Mouse (Mus musculus) MEL (cell line): ENCODE measurements around the gene Med17. TPM values are rescaled to one million over a fixed set of nuclear protein-coding genes. Genes with fewer than 3 reads are reported as not detected.

Experiments used
- DNase-seq: peaks from one replicate; pipeline ENCODE4 v3.0.0; 2011; ENCODE audit warnings: low read depth, low spot score
- H3K27ac ChIP-seq: 2 replicates; pipeline ENCODE4 v1.5.1; 2012; ENCODE audit warnings: low read depth, mild to moderate bottlenecking, control low read depth, low read length, moderate library complexity; ENCODE audit not compliant: control insufficient read depth
- H3K27me3 ChIP-seq, 2 experiments: fragments of 150-350 bp in 1 of 2; sonication (generic) in 1 of 2; 2 replicates each; pipeline ENCODE4 v1.6.1; 2012; ENCODE audit warnings: low read length in 2 of 2, mild to moderate bottlenecking in 2 of 2, improper control_type of control experiment in 1 of 2, moderate library complexity in 1 of 2; ENCODE audit not compliant: insufficient read depth in 2 of 2, control insufficient read depth in 1 of 2
- H3K36me3 ChIP-seq, 2 experiments: 2 replicates each; pipeline ENCODE4 v1.6.1; 2012 to 2014; ENCODE audit warnings: low read length in 2 of 2, improper control_type of control experiment in 1 of 2, inconsistent platforms in 1 of 2, mild to moderate bottlenecking in 1 of 2; ENCODE audit not compliant: insufficient read depth in 2 of 2, control insufficient read depth in 1 of 2
- H3K4me1 ChIP-seq, 2 experiments: fragments of 150-350 bp in 1 of 2; sonication (generic) in 1 of 2; 2 replicates each; pipeline ENCODE4 v1.6.1; 2012; ENCODE audit warnings: low read length in 2 of 2, improper control_type of control experiment in 1 of 2, mild to moderate bottlenecking in 1 of 2; ENCODE audit not compliant: insufficient read depth in 2 of 2, control insufficient read depth in 1 of 2
- H3K4me3 ChIP-seq, 2 experiments: fragments of 150-350 bp in 1 of 2; sonication (generic) in 1 of 2; 2 replicates each; pipeline ENCODE4 v1.5.1; 2012; ENCODE audit warnings: low read depth in 2 of 2, low read length in 2 of 2, mild to moderate bottlenecking in 2 of 2, moderate library complexity in 2 of 2, control low read depth in 1 of 2, improper control_type of control experiment in 1 of 2; ENCODE audit not compliant: control insufficient read depth in 1 of 2, insufficient read depth in 1 of 2
- H3K79me2 ChIP-seq: 2 replicates; pipeline ENCODE4 v1.6.1; 2012; ENCODE audit warnings: mild to moderate bottlenecking, low read length, moderate library complexity; ENCODE audit not compliant: control insufficient read depth, poor library complexity, insufficient read depth
- H3K9ac ChIP-seq: 2 replicates; pipeline ENCODE4 v1.6.1; 2012; ENCODE audit warnings: low read depth, mild to moderate bottlenecking, control low read depth, low read length, moderate library complexity; ENCODE audit not compliant: control insufficient read depth, poor library complexity, severe bottlenecking
- H3K9me3 ChIP-seq: fragments of 150-350 bp; sonication (generic); replicated peaks from 2 replicates; pipeline ENCODE4 v1.6.1; 2012; ENCODE audit warnings: mild to moderate bottlenecking, low read length, improper control_type of control experiment, moderate library complexity; ENCODE audit not compliant: insufficient read depth
- CHD2 ChIP-seq: IDR thresholded peaks from 2 replicates; pipeline ENCODE4 v1.6.1; 2011; ENCODE audit warnings: low read length, improper control_type of control experiment
- CTCF ChIP-seq, 3 experiments: IDR thresholded peaks in 2 of 3; conservative IDR thresholded peaks in 1 of 3; 2 replicates each; pipeline ENCODE4 v1.5.1; 2011 to 2012; ENCODE audit warnings: low read length in 3 of 3, low read depth in 2 of 3, mild to moderate bottlenecking in 2 of 3, improper control_type of control experiment in 1 of 3, inconsistent platforms in 1 of 3, mixed read lengths in 1 of 3, moderate library complexity in 1 of 3; ENCODE audit not compliant: control insufficient read depth in 1 of 3, insufficient read depth in 1 of 3, poor library complexity in 1 of 3, severe bottlenecking in 1 of 3
- ELF1 ChIP-seq: IDR thresholded peaks from 2 replicates; pipeline ENCODE4 v1.6.1; 2014; ENCODE audit warnings: low read depth, mild to moderate bottlenecking, inconsistent platforms, low read length, improper control_type of control experiment, moderate library complexity
- EP300 ChIP-seq, 2 experiments: IDR thresholded peaks; 2 replicates each; pipeline ENCODE4 v1.6.1; 2011; ENCODE audit warnings: improper control_type of control experiment in 2 of 2, low read length in 2 of 2, low read depth in 1 of 2, mild to moderate bottlenecking in 1 of 2
- GABPA ChIP-seq: IDR thresholded peaks from 2 replicates; pipeline ENCODE4 v1.6.1; 2012; ENCODE audit warnings: low read depth, mild to moderate bottlenecking, inconsistent platforms, low read length, improper control_type of control experiment, moderate library complexity
- JUND ChIP-seq: IDR thresholded peaks from 2 replicates; pipeline ENCODE4 v1.6.1; 2011; ENCODE audit warnings: low read depth, mild to moderate bottlenecking, improper control_type of control experiment, low read length
- KAT2A ChIP-seq: conservative IDR thresholded peaks from 2 replicates; pipeline ENCODE4 v1.6.1; 2012; ENCODE audit warnings: low read depth, low read length, improper control_type of control experiment, inconsistent platforms
- MYC ChIP-seq: IDR thresholded peaks from 2 replicates; pipeline ENCODE4 v1.6.1; 2011; ENCODE audit warnings: low read depth, mild to moderate bottlenecking, low read length, improper control_type of control experiment, moderate library complexity
- NELFE ChIP-seq: IDR thresholded peaks from 2 replicates; pipeline ENCODE4 v1.6.1; 2011; ENCODE audit warnings: low read depth, low read length, improper control_type of control experiment
- NRF1 ChIP-seq: IDR thresholded peaks from 2 replicates; pipeline ENCODE4 v1.6.1; 2014; ENCODE audit warnings: low read depth, mild to moderate bottlenecking, inconsistent platforms, low read length, improper control_type of control experiment, moderate library complexity; ENCODE audit not compliant: poor library complexity, insufficient read depth, severe bottlenecking
- POLR2A ChIP-seq, 2 experiments: IDR thresholded peaks; 2 replicates each; pipeline ENCODE4 v1.6.1; 2011 to 2012; ENCODE audit warnings: low read length in 2 of 2, mild to moderate bottlenecking in 2 of 2, control low read depth in 1 of 2, improper control_type of control experiment in 1 of 2, low read depth in 1 of 2, moderate library complexity in 1 of 2; ENCODE audit not compliant: control insufficient read depth in 1 of 2, insufficient read depth in 1 of 2, poor library complexity in 1 of 2
- POLR2AphosphoS5 ChIP-seq: IDR thresholded peaks from 2 replicates; pipeline ENCODE4 v1.6.1; 2012; ENCODE audit warnings: low read depth, borderline replicate concordance, mild to moderate bottlenecking, inconsistent platforms, low read length, moderate library complexity, mixed read lengths
- RAD21 ChIP-seq: IDR thresholded peaks from 2 replicates; pipeline ENCODE4 v1.6.1; 2011; ENCODE audit warnings: mild to moderate bottlenecking, low read depth, low read length, improper control_type of control experiment
- TAL1 ChIP-seq: IDR thresholded peaks from 2 replicates; pipeline ENCODE4 v1.6.1; 2012; ENCODE audit warnings: mild to moderate bottlenecking, inconsistent platforms, low read length, moderate library complexity, mixed read lengths
- TCF12 ChIP-seq: IDR thresholded peaks from 2 replicates; pipeline ENCODE4 v1.6.1; 2014; ENCODE audit warnings: low read depth, mild to moderate bottlenecking, inconsistent platforms, low read length, improper control_type of control experiment, moderate library complexity
- USF2 ChIP-seq, 2 experiments: IDR thresholded peaks; 2 replicates each; pipeline ENCODE4 v1.6.1; 2011 to 2012; ENCODE audit warnings: improper control_type of control experiment in 2 of 2, low read length in 2 of 2, borderline replicate concordance in 1 of 2, inconsistent platforms in 1 of 2, low read depth in 1 of 2, mild to moderate bottlenecking in 1 of 2; ENCODE audit not compliant: insufficient read depth in 1 of 2
- ZC3H11A ChIP-seq: IDR thresholded peaks from 2 replicates; pipeline ENCODE4 v1.6.1; 2012; ENCODE audit warnings: low read depth, mild to moderate bottlenecking, inconsistent platforms, low read length, improper control_type of control experiment
- ZNF384 ChIP-seq: IDR thresholded peaks from 2 replicates; pipeline ENCODE4 v1.6.1; 2012; ENCODE audit warnings: low read depth, mild to moderate bottlenecking, inconsistent platforms, low read length, improper control_type of control experiment
- polyA plus RNA-seq, 2 experiments: library from polyadenylated mRNA; stranded (reverse) in 1 of 2; unstranded in 1 of 2; fragments of >175 nt in 1 of 2; fragments of >200 nt in 1 of 2; gene quantifications; 2 replicates each; pipeline versions ENCODE4 v1.2.1 to v1.2.4; 2012; ENCODE audit warnings: low replicate concordance in 2 of 2, low read depth in 1 of 2; ENCODE audit not compliant: insufficient read length in 2 of 2, insufficient read depth in 1 of 2, missing spikeins in 1 of 2
- total RNA-seq: library from RNA; depleted of rRNA; stranded (reverse); fragments of 300-350 nt; gene quantifications from 2 replicates; pipeline ENCODE4 v1.2.3, GENCODE M21; 2012

Med17 gene
- total and polyA plus RNA-seq, 3 experiments: 175 to 478 (median 185) TPM

DNA sequence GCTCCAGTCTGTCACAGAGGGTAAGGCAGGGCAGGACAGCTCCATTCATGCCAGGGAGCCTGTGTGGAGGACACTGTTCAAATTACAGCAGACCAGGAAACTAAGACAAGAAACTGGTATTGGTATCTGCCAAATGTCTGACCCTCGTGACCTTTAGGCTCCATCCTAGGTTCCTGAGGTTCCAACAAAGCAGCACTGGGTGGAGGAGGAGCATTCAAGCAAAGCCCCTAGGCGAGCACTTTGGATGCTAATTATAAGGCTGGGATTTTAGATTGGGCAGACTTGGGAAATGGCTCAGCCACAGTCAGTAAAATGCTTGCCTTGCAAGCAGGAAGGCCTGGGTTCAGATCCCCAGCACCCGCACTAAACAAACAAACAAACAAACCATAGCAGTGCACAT, 43.7 kb downstream of the Med17 start:
- peaks cover 13% of the 10 kb centered on the region for H3K79me2 ChIP-seq
- H3K4me3 ChIP-seq: no peak overlapping the region
- H3K27ac ChIP-seq: no peak overlapping the region
- no peak for TF ChIP-seq EP300 (IDR thresholded peaks at IDR 0.05; ENCODE audit: low read depth in 1 of 2, low read length in 2 of 2)
- no peak for TF ChIP-seq ZC3H11A
- TF ChIP-seq KAT2A: no peak
- no peak for TF ChIP-seq CTCF (IDR thresholded peaks at IDR 0.05 in 2 of 3, conservative IDR thresholded peaks at IDR 0.05 in 1 of 3; ENCODE audit: control insufficient read depth in 1 of 3, insufficient read depth in 1 of 3, low read depth in 2 of 3, low read length in 3 of 3, poor library complexity in 1 of 3, severe bottlenecking in 1 of 3)
- TF ChIP-seq GABPA: no peak
- no peak for TF ChIP-seq MYC
- TF ChIP-seq TCF12: no peak
- TF ChIP-seq TAL1: no peak
- no peak for TF ChIP-seq NELFE
- no peak for TF ChIP-seq USF2 (IDR thresholded peaks at IDR 0.05; ENCODE audit: borderline replicate concordance in 1 of 2, insufficient read depth in 1 of 2, low read depth in 1 of 2, low read length in 2 of 2)
- no peak for TF ChIP-seq ELF1
- TF ChIP-seq POLR2A (IDR thresholded peaks at IDR 0.05; ENCODE audit: control insufficient read depth in 1 of 2, insufficient read depth in 1 of 2, low read depth in 1 of 2, low read length in 2 of 2, poor library complexity in 1 of 2): no peak
- TF ChIP-seq CHD2: no peak
- H3K9me3 ChIP-seq: no peaks in the 10 kb centered on the region
- DNase-seq: no peak
- peaks cover 0 to 1% of the 10 kb centered on the region in 2 experiments; a peak in 1 of 4 replicates for H3K27me3 ChIP-seq
- H3K36me3 ChIP-seq: peaks cover 0 to 14% of the 10 kb centered on the region in 2 experiments; a peak in 2 of 4 replicates
- no peak overlapping the region for H3K9ac ChIP-seq
- peaks cover 15 to 19% of the 10 kb centered on the region in 2 experiments for H3K4me1 ChIP-seq

DNA sequence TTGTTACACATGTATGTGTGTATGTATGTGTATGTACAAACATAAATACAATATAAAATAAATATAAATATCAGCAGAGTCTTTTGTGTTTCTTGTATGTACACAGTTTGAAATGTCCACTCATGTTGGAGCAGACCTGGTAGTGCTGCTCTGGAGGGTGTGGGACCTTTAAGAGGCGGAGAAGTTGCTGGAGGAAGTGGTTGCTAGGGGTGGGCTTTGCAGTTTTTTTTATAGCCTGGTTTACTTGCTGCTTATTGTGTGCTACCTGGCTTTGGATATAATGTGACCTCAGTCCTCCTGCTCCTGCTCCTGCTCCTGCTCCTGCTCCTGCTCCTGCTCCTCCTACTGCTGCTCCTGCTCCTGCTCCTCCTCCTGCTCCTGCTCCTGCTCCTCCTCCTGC, 46.1 kb downstream of the Med17 start:
- TF ChIP-seq JUND (no peak), ZNF384 (peak; percentile 91)
- DNase-seq: peak; percentile 58
- Histone ChIP-seq H3K27me3 (peaks cover 0 to 1% of the 10 kb centered on the region in 2 experiments; a peak in 1 of 4 replicates), H3K27ac (no peak overlapping the region), H3K36me3 (no peaks in the 10 kb centered on the region), H3K4me1 (peaks cover under 1 to 3% of the 10 kb centered on the region in 2 experiments; a peak in 3 of 4 replicates), H3K9ac (no peak overlapping the region), H3K9me3 (no peaks in the 10 kb centered on the region), H3K4me3 (no peak overlapping the region), H3K79me2 (no peaks in the 10 kb centered on the region)

DNA sequence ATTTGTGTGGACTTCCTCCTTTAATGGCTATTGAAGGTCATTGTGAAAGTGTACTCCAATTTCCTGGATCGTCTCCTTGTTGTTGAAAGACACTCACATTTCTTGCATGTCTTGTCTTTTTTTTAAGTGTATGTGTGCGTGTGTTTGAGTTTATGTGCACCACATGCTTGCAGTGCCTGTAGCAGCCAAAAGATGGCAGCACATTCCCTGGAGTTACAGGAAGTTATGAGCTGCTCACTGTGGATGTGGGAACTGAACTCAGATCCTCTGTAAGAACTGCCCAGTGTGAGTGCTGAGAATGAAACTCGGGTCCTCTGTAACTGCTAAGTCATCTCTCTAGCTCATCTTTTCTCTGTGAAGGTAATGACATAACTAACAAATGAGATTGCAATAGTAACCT, 47.3 kb downstream of the Med17 start:
- no peaks in the 10 kb centered on the region for H3K79me2 ChIP-seq
- no peak overlapping the region for H3K9ac ChIP-seq
- H3K4me1 ChIP-seq: no peaks in the 10 kb centered on the region
- no peaks in the 10 kb centered on the region for H3K9me3 ChIP-seq
- TF ChIP-seq NRF1 (no peak), POLR2AphosphoS5 (no peak), ZNF384 (0 out of 2 replicates have a peak, but pooled peaks have one; percentile 18), RAD21 (peak; percentile 16), CTCF (IDR thresholded peaks at IDR 0.05 in 2 of 3, conservative IDR thresholded peaks at IDR 0.05 in 1 of 3; ENCODE audit: control insufficient read depth in 1 of 3, insufficient read depth in 1 of 3, low read depth in 2 of 3, low read length in 3 of 3, poor library complexity in 1 of 3, severe bottlenecking in 1 of 3) (peak; percentile 45 to 57 (median 51); a peak in 5 of 6 replicates)
- H3K4me3 ChIP-seq: no peak overlapping the region
- no peak overlapping the region for H3K27ac ChIP-seq
- no peaks in the 10 kb centered on the region for H3K36me3 ChIP-seq
- peak; percentile 63 for DNase-seq
- H3K27me3 ChIP-seq: peaks cover 0 to 1% of the 10 kb centered on the region in 2 experiments; a peak in 1 of 4 replicates
